Mouse (Mus musculus) heart, embryonic 10.5 days (tissue): ENCODE results near the gene Asxl2. TPM values are rescaled to one million over a fixed set of nuclear protein-coding genes. Genes with fewer than 3 reads are reported as not detected.

Source experiments
- DNase-seq: peaks from one replicate; pipeline ENCODE4 v3.0.0-alpha.2; 2017; ENCODE audit warnings: low spot score
- H3K27ac ChIP-seq: fragments of 300-500 bp; sonication (generic); 2 replicates; pipeline ENCODE4 v1.5.1; 2016; ENCODE audit warnings: mild to moderate bottlenecking
- H3K27me3 ChIP-seq: fragments of 300-500 bp; sonication (generic); 2 replicates; pipeline ENCODE4 v1.6.1; 2016; ENCODE audit warnings: mild to moderate bottlenecking; ENCODE audit not compliant: poor library complexity, insufficient read depth, severe bottlenecking
- H3K36me3 ChIP-seq: fragments of 300-500 bp; sonication (generic); 2 replicates; pipeline ENCODE4 v1.6.1; 2016; ENCODE audit warnings: mild to moderate bottlenecking, moderate library complexity
- H3K4me1 ChIP-seq: fragments of 300-500 bp; sonication (generic); 2 replicates; pipeline ENCODE4 v1.6.1; 2016; ENCODE audit warnings: mild to moderate bottlenecking
- H3K4me3 ChIP-seq: fragments of 300-500 bp; sonication (generic); 2 replicates; pipeline ENCODE4 v1.5.1; 2016; ENCODE audit warnings: mild to moderate bottlenecking, moderate library complexity
- H3K9me3 ChIP-seq: fragments of 300-500 bp; sonication (generic); 2 replicates; pipeline ENCODE4 v1.6.1; 2016; ENCODE audit warnings: mild to moderate bottlenecking, moderate library complexity
- WGBS: fragments of 180-500 bp; shearing (Covaris S2); methylation state at CpG from one replicate; pipeline ENCODE4 v1.1.7; 2016; 5-methylcytosine and 5-hydroxymethylcytosine counted together
- polyA plus RNA-seq: library from polyadenylated mRNA; unstranded; fragments of >200 nt; fragmentation: Nextera tagmentation; extraction: Ambion mirVana; gene quantifications from 2 replicates; pipeline ENCODE4 v1.2.1, GENCODE M21; 2016

Asxl2 gene
- polyA plus RNA-seq, 1 experiment from 2014 or later, result 16.8 TPM

- peak; percentile 66 for DNase-seq
- H3K4me3 ChIP-seq, result no peak overlapping the region
- no peaks in the 10 kb centered on the region for H3K36me3 ChIP-seq
- WGBS, result 61% methylated on average over 3 of the region's 3 CpGs
- H3K9me3 ChIP-seq, result peaks cover 6% of the 10 kb centered on the region; the same call in 1 of the 2 replicates
- no peaks in the 10 kb centered on the region for H3K4me1 ChIP-seq
- H3K27me3 ChIP-seq, result no peaks in the 10 kb centered on the region
- H3K27ac ChIP-seq, result no peak overlapping the region
Observed at GRCm38 (mm10) chr12:3537616-3538015, 111.0 kb downstream of the Asxl2 start.

- peak; percentile 47 for DNase-seq
- Histone ChIP-seq H3K27ac (no peak overlapping the region), H3K4me1 (no peaks in the 10 kb centered on the region), H3K9me3 (peaks cover 6% of the 10 kb centered on the region; the same call in 1 of the 2 replicates), H3K4me3 (no peak overlapping the region), H3K27me3 (no peaks in the 10 kb centered on the region), H3K36me3 (no peaks in the 10 kb centered on the region)
- WGBS, result 70% methylated on average over 1 of the region's 1 CpGs
Observed at GRCm38 (mm10) chr12:3538036-3538435, 111.4 kb downstream of the Asxl2 start.

- H3K4me3 ChIP-seq, result no peak overlapping the region
- H3K27me3 ChIP-seq, result no peaks in the 10 kb centered on the region
Observed at GRCm38 (mm10) chr12:3539605-3540004, 112.9 kb downstream of the Asxl2 start.

GRCm38 (mm10) chr12:3540871-3541270 is 114.2 kb downstream of the Asxl2 start:
- H3K36me3 ChIP-seq, result no peaks in the 10 kb centered on the region
- no peak overlapping the region for H3K27ac ChIP-seq
- DNase-seq, result peak; percentile 51
- no peaks in the 10 kb centered on the region for H3K9me3 ChIP-seq
- no peaks in the 10 kb centered on the region for H3K4me1 ChIP-seq
- no peaks in the 10 kb centered on the region for H3K27me3 ChIP-seq
- no peak overlapping the region for H3K4me3 ChIP-seq
- 90% methylated on average over 7 of the region's 7 CpGs for WGBS

More at GRCm38 (mm10) chr12:3539605-3540004, 112.9 kb downstream of the Asxl2 start:
- WGBS, result 68% methylated on average over 2 of the region's 2 CpGs
- DNase-seq, result no peak
- Histone ChIP-seq H3K9me3 (peaks cover 6% of the 10 kb centered on the region; the same call in 1 of the 2 replicates), H3K27ac (no peak overlapping the region), H3K36me3 (no peaks in the 10 kb centered on the region), H3K4me1 (no peaks in the 10 kb centered on the region)

- peaks cover 27% of the 10 kb centered on the region for H3K4me1 ChIP-seq
- no peaks in the 10 kb centered on the region for H3K27me3 ChIP-seq
- no peak overlapping the region for H3K27ac ChIP-seq
- no peak overlapping the region for H3K4me3 ChIP-seq
- no peaks in the 10 kb centered on the region for H3K9me3 ChIP-seq
- H3K36me3 ChIP-seq, result no peaks in the 10 kb centered on the region
- WGBS, result 72% methylated on average over 3 of the region's 3 CpGs
- DNase-seq, result peak; percentile 72
Observed at GRCm38 (mm10) chr12:3545451-3545850, 118.8 kb downstream of the Asxl2 start.

GRCm38 (mm10) chr12:3546121-3546658 is 119.5 kb downstream of the Asxl2 start:
- 24% methylated on average over 4 of the region's 4 CpGs for WGBS
- Histone ChIP-seq H3K4me1 (peaks cover 29% of the 10 kb centered on the region), H3K9me3 (no peaks in the 10 kb centered on the region), H3K27ac (no peak overlapping the region), H3K4me3 (no peak overlapping the region), H3K27me3 (no peaks in the 10 kb centered on the region), H3K36me3 (no peaks in the 10 kb centered on the region)
- peak; percentile 56 for DNase-seq

- DNase-seq, result peak; percentile 45
- H3K27me3 ChIP-seq, result no peaks in the 10 kb centered on the region
- H3K36me3 ChIP-seq, result no peaks in the 10 kb centered on the region
- no peak overlapping the region for H3K4me3 ChIP-seq
- peaks cover 29% of the 10 kb centered on the region for H3K4me1 ChIP-seq
- 27% methylated on average over 6 of the region's 6 CpGs for WGBS
- H3K27ac ChIP-seq, result 0 out of 2 replicates have a peak overlapping the region, but pooled peaks have one; percentile 16
- no peaks in the 10 kb centered on the region for H3K9me3 ChIP-seq
Observed at GRCm38 (mm10) chr12:3546781-3547180, 120.1 kb downstream of the Asxl2 start.

- Histone ChIP-seq H3K4me1 (peaks cover 29% of the 10 kb centered on the region), H3K27ac (no peak overlapping the region), H3K36me3 (no peaks in the 10 kb centered on the region), H3K4me3 (no peak overlapping the region), H3K27me3 (no peaks in the 10 kb centered on the region), H3K9me3 (no peaks in the 10 kb centered on the region)
- peak; percentile 31 for DNase-seq
- 39% methylated on average over 4 of the region's 4 CpGs for WGBS
Observed at GRCm38 (mm10) chr12:3547506-3547905, 120.8 kb downstream of the Asxl2 start.

GRCm38 (mm10) chr12:3547911-3548310 is 121.3 kb downstream of the Asxl2 start:
- Histone ChIP-seq H3K9me3 (no peaks in the 10 kb centered on the region), H3K4me3 (no peak overlapping the region), H3K4me1 (peaks cover 29% of the 10 kb centered on the region), H3K27me3 (no peaks in the 10 kb centered on the region), H3K36me3 (no peaks in the 10 kb centered on the region), H3K27ac (no peak overlapping the region)
- 61% methylated on average over 3 of the region's 3 CpGs for WGBS
- DNase-seq, result peak; percentile 74

GRCm38 (mm10) chr12:3548582-3549211 is 122.0 kb downstream of the Asxl2 start:
- 28% methylated on average over 5 of the region's 5 CpGs for WGBS
- H3K4me3 ChIP-seq, result no peak overlapping the region
- H3K27ac ChIP-seq, result no peak overlapping the region
- H3K9me3 ChIP-seq, result no peaks in the 10 kb centered on the region
- H3K36me3 ChIP-seq, result no peaks in the 10 kb centered on the region
- DNase-seq, result peak; percentile 66
- no peaks in the 10 kb centered on the region for H3K27me3 ChIP-seq
- peaks cover 29% of the 10 kb centered on the region for H3K4me1 ChIP-seq

- Histone ChIP-seq H3K36me3 (no peaks in the 10 kb centered on the region), H3K9me3 (no peaks in the 10 kb centered on the region), H3K4me1 (peaks cover 29% of the 10 kb centered on the region), H3K4me3 (peak overlapping the region; percentile 31), H3K27ac (no peak overlapping the region), H3K27me3 (no peaks in the 10 kb centered on the region)
- peak; percentile 75 for DNase-seq
- WGBS, result 8% methylated on average over 13 of the region's 13 CpGs
Observed at GRCm38 (mm10) chr12:3550280-3550679, 123.6 kb downstream of the Asxl2 start.
